Mouse (Mus musculus) limb, embryonic 10.5 days (tissue): Measurements from ENCODE around the gene Scimp. TPM values are rescaled to one million over a fixed set of nuclear protein-coding genes. Genes with fewer than 3 reads are reported as not detected.
A peak's percentile ranks its signal among the peaks of the same experiment; 100 is the strongest.

Experiments
- DNase-seq: peaks from one replicate; pipeline ENCODE4 v3.0.0-alpha.2; 2017; ENCODE audit warnings: low spot score
- H3K27ac ChIP-seq: fragments of 300-500 bp; sonication (generic); 2 replicates; pipeline ENCODE4 v1.5.1; 2016; ENCODE audit warnings: mild to moderate bottlenecking
- H3K27me3 ChIP-seq: fragments of 300-500 bp; sonication (generic); 2 replicates; pipeline ENCODE4 v1.6.1; 2016; ENCODE audit warnings: low read depth, mild to moderate bottlenecking; ENCODE audit not compliant: poor library complexity, severe bottlenecking
- H3K36me3 ChIP-seq: fragments of 300-500 bp; sonication (generic); 2 replicates; pipeline ENCODE4 v1.6.1; 2016; ENCODE audit warnings: mild to moderate bottlenecking, moderate library complexity
- H3K4me1 ChIP-seq: fragments of 300-500 bp; sonication (generic); 2 replicates; pipeline ENCODE4 v1.6.1; 2016
- H3K4me3 ChIP-seq: fragments of 300-500 bp; sonication (generic); 2 replicates; pipeline ENCODE4 v1.5.1; 2016; ENCODE audit warnings: mild to moderate bottlenecking, moderate library complexity
- H3K9me3 ChIP-seq: fragments of 300-500 bp; sonication (generic); replicated peaks from 2 replicates; pipeline ENCODE4 v1.6.1; 2016; ENCODE audit warnings: mild to moderate bottlenecking
- WGBS: fragments of 180-500 bp; shearing (Covaris S2); methylation state at CpG from one replicate; pipeline ENCODE4 v1.1.7; 2016; 5-methylcytosine and 5-hydroxymethylcytosine counted together
- polyA plus RNA-seq: library from polyadenylated mRNA; unstranded; fragments of >200 nt; fragmentation: Nextera tagmentation; extraction: Ambion mirVana; gene quantifications from 2 replicates; pipeline ENCODE4 v1.2.1, GENCODE M21; 2016

The Scimp gene
- polyA plus RNA-seq: 0.18 TPM in 1 of 2 replicates, not detected in the other

DNA sequence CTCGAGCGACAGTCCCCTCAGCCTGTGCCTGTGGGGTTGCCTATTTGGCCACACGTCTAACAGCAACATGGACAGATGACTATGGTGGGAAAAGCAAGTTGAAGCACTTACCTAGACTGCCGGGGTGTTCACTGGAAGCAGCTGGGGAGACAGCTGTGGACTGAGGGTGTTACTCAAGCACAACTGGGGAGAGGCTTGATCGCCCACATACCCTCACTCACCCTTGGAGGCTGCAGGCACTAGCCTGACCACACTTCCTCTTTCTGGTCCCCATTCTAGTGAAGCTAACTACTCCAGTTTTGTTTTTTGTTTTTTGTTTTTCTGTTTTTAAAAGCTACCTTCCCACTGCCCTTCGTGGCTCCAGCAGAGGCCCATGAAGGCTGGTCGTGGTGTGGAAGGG lies at the start of gene Scimp:
Gene Scimp, minus strand, starts transcription at position 222 of the 400 bp plus-strand sequence.
- H3K36me3 ChIP-seq: no peaks in the 10 kb centered on the region
- H3K27me3 ChIP-seq: no peaks in the 10 kb centered on the region
- 85% methylated on average over 7 of the region's 7 CpGs for WGBS
- no peaks in the 10 kb centered on the region for H3K4me1 ChIP-seq
- no peak within 1 kb of the TSS for H3K4me3 ChIP-seq
- DNase-seq: no peak
- no peak within 1 kb of the TSS for H3K27ac ChIP-seq
- no peaks in the 10 kb centered on the region for H3K9me3 ChIP-seq

DNA sequence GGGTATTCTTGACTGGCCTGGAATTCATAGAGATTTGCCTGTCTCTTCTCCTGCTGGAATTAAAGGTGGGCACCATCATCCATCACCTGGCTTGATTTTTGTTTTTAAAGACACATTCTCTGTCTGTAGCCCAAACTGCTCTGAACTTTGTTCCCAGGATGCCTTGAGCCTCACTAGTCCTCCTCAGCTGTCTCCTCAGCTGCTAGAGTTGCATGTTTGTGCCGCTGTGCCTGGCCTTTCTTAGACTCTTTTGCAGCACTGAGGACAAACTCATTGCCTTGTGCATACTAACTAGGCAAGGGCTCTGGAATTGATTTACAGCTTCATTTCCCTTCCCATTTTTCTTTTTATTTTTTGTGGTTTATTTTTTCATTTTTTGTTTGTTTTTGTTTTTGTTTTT lies 48.0 kb upstream of the Scimp start:
- Histone ChIP-seq H3K4me3 (no peak overlapping the region), H3K27ac (no peak overlapping the region), H3K4me1 (no peaks in the 10 kb centered on the region), H3K9me3 (no peaks in the 10 kb centered on the region), H3K36me3 (no peaks in the 10 kb centered on the region), H3K27me3 (no peaks in the 10 kb centered on the region)
- DNase-seq: no peak
- WGBS: 96% methylated on average over 1 of the region's 1 CpGs

DNA sequence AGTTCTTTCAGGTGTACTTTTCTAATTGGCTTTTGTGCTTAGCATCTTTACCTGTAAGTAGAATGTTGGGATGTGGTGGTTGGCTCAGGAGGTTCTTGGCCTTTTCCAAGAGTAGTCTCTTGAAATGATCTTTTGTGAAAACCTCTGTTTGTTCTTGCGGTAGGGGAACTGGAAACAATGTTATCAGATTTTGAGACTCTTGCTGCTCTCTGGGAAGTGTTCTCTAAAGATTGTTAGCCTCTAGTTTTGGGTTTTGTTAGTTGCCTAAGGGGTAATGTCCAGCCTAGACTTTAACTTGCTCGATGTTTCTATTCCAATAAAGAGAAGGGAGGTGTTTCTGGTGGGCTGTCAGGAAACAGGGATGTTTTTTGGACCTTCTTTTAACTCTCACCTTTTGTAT lies 33.6 kb upstream of the Scimp start:
- 67% methylated on average over 2 of the region's 2 CpGs for WGBS
- peak overlapping the region; percentile 98 for H3K4me3 ChIP-seq
- no peaks in the 10 kb centered on the region for H3K27me3 ChIP-seq
- no peaks in the 10 kb centered on the region for H3K9me3 ChIP-seq
- H3K27ac ChIP-seq: no peak overlapping the region
- peaks cover 26% of the 10 kb centered on the region for H3K4me1 ChIP-seq
- no peak for DNase-seq
- no peaks in the 10 kb centered on the region for H3K36me3 ChIP-seq

DNA sequence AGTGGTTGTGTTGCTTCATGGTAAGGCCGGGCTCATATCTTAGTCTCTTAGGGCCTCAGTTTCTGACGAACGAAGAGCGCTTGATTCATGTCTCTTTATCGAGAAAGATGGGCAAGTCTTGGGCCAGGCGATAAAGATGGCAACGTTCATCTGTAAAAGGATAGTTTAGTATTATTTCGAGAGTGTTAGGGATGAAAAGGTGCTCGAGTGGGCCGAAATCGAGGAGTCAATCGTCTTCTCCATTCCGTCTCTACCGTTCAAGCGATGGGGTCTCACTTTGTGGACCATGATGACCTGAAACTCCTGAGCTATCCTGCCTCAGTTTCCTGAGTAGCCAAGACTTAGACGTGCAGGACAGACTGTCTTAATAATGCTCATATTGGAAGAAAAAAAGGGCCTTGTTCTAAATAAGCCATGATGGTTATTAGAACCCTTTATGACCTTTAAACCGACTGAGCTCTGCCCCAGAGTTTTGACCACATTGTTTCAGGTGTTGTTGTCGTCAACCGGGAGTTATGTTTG lies 33.1 kb upstream of the Scimp start:
- Histone ChIP-seq H3K27me3 (no peaks in the 10 kb centered on the region), H3K4me1 (peaks cover 26% of the 10 kb centered on the region), H3K4me3 (peak overlapping the region; percentile 98), H3K9me3 (no peaks in the 10 kb centered on the region), H3K27ac (peak overlapping the region; percentile 96), H3K36me3 (no peaks in the 10 kb centered on the region)
- 8% methylated on average over 19 of the region's 19 CpGs for WGBS
- no peak for DNase-seq

DNA sequence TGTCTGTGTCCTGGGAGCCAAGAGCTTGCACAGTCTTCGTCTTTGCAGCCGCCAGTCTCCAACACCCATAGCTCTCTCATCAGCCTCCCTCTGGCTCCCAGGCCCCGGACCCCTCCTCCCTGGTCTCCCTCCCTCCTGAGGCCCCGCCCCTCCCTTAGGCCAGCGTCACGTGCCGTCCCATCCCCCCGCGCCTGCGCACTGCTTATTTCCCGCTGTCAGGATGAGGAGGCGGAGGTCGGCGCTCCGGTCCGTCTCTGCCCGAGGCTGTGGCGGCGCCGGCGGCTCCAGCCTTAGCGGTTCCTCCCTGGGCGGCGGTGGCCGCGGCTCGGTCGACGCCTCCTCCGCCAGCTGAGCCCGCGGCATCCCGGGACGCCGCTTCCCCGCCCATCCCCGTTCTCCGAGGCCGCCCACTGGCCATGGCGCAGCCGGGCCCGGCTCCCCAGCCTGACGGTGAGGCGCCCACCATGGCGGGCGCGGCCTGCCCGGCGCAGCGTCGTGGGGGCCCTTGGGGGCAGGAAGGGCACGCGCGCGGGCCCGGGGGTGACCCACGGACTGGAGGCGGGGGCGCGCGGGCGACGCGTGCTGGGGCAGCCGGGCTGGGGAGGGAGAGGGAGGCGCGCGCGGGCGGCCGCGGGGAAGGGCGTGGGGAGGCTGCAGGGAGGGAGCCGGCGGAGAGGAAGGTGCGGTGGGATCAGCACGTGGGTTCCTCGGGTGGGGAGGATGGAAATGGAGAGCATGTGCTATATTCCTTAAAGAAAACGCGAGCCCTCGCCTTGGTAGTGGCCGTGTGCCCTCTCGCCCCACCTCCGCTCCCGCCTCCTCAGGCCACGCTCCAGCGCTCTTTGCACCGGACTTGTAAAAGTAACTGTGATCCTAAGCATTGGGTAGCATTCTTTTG lies 32.4 kb upstream of the Scimp start, which contains the start of gene Rabep1:
Gene Rabep1, plus strand, starts transcription at position 220 of the 898 bp plus-strand sequence.
- H3K27ac ChIP-seq: peak within 1 kb of the TSS; percentile 96
- peaks cover 26% of the 10 kb centered on the region for H3K4me1 ChIP-seq
- DNase-seq: peak; percentile 99
- no peaks in the 10 kb centered on the region for H3K27me3 ChIP-seq
- H3K9me3 ChIP-seq: no peaks in the 10 kb centered on the region
- under 1% methylated on average over 86 of the region's 88 CpGs for WGBS
- no peaks in the 10 kb centered on the region for H3K36me3 ChIP-seq
- H3K4me3 ChIP-seq: peak within 1 kb of the TSS; percentile 98

DNA sequence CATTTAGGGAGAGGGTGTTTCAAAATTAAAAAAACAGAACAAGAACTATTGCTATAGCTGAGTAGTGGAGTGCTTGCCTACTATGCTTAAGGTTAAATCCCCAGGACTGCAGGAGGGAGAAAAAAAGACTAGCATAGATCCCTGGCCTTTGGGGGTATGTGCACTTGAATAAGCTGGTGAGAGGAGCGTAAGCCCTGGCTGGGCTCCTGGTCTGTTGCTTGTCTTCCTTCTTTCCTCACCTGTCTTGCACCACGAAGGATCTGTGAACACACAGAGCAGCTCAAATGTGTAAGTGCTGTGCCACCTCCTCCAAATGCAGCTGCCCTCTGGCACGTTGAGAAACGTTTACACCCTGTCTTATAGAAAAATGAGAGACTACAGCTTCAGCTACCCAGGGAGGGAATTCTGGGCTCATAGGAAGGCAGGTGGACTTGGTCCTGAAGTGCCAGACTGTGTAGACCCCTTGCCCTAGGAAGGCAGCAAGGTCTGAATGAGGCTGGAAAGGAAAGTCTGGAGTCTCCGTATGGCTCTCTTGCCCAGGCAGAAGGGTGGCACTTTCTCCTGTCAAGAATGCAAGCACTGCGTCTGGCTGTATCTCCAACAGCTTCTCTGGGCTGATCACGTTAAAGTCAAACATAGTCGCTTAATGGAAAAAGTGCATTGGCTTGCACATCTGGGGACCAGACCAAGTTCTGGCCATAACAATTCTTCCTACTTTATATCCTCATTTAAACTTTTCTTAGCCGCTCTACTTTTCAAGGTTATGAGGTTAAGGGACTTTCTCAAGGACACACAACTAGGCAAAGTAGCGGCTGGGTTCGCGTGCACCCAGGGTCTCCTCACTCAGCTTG lies 31.5 kb upstream of the Scimp start:
- Histone ChIP-seq H3K27ac (peak overlapping the region; percentile 96), H3K27me3 (no peaks in the 10 kb centered on the region), H3K36me3 (no peaks in the 10 kb centered on the region), H3K9me3 (no peaks in the 10 kb centered on the region), H3K4me1 (peaks cover 26% of the 10 kb centered on the region), H3K4me3 (peak overlapping the region; percentile 98)
- 15% methylated on average over 12 of the region's 12 CpGs for WGBS
- no peak for DNase-seq

DNA sequence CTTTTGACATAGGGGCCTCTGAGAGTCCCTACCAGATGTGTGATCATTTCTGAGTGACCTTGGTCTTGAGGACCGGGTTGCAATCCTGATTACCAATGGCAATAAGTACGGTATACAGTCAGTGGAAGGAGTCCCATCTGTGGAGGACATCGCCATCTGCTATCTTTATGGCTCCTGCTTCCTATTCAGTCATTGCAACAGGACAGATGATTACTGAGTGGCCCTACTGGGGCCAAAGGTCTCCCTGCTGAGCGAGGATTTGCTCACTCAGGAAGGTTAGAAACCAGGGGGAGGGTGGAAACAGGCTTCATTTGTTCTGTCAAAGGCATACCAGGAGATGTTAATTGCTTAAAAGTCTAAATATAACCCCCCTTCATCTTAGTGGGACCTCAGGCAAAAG lies 30.6 kb upstream of the Scimp start:
- Histone ChIP-seq H3K4me1 (peaks cover 26% of the 10 kb centered on the region), H3K4me3 (no peak overlapping the region), H3K36me3 (no peaks in the 10 kb centered on the region), H3K27me3 (no peaks in the 10 kb centered on the region), H3K27ac (no peak overlapping the region), H3K9me3 (no peaks in the 10 kb centered on the region)
- 59% methylated on average over 4 of the region's 4 CpGs for WGBS
- DNase-seq: no peak

DNA sequence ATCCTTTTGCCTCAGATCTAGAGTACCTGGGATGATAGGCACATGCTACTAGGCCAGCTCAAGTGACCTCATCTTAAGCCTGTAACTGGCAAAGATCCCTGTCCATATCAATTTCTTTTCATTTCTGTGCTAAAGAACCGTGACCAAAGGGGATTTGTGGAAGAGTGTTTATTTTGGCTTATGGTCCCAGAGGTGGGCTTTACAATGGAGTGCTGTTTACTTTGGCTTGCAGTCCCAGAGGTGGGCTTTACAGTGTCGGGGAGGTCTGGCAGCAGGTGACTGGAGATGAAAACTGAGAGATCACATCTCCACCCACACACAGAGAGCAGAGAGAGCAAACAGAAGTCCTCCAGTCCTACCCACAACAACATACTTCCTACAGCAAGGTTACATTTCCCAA lies 26.2 kb upstream of the Scimp start:
- peaks cover 1% of the 10 kb centered on the region; the same call in 1 of the 2 replicates for H3K4me1 ChIP-seq
- no peaks in the 10 kb centered on the region for H3K27me3 ChIP-seq
- no peak for DNase-seq
- no peaks in the 10 kb centered on the region for H3K9me3 ChIP-seq
- WGBS: 72% methylated on average over 2 of the region's 2 CpGs
- no peak overlapping the region for H3K27ac ChIP-seq
- H3K36me3 ChIP-seq: no peaks in the 10 kb centered on the region
- H3K4me3 ChIP-seq: no peak overlapping the region

DNA sequence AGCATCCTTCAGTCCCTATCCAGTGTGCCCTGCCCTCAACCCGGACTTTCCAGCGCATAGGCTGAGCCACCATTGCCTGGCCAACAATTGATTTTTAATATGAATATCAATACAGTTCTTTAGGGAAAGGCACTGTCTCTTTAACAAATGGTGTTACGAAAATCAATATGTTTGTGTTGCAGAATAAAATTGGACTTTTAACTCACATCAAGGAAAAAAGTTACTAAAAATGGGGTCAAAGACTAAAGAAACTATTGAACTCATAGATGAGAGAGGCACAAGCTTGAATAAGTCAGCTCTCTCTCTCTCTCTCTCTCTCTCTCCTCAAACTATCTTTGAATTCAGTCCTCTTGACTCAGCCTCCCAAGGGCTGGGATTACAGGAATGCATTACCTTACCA lies 24.6 kb upstream of the Scimp start:
- 94% methylated on average over 3 of the region's 3 CpGs for WGBS
- DNase-seq: no peak
- no peak overlapping the region for H3K27ac ChIP-seq

DNA sequence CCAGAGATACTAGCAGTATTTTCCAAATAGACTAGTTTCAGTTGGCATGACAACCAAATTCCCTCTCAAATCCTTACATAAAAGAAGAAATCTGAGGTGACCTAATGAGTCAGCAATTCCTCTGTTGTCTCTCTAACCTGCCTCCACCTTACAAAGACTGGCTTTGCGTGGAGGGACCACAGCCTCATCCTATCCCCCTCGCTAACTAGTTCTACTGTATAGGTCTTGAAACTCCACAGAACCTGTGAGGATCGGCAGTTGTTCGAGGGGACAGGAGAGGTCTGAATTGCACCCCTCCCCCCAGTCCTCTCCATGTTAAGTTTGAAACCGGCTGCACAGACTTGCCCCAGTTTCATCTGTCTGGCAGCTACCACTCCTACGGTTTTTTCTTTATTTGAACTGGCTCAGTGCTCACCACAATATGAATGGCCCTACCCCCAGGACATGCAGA lies 23.0 kb upstream of the Scimp start:
- Histone ChIP-seq H3K36me3 (no peaks in the 10 kb centered on the region), H3K27ac (no peak overlapping the region), H3K27me3 (no peaks in the 10 kb centered on the region), H3K4me1 (no peaks in the 10 kb centered on the region), H3K4me3 (no peak overlapping the region), H3K9me3 (no peaks in the 10 kb centered on the region)
- WGBS: 78% methylated on average over 6 of the region's 6 CpGs
- no peak for DNase-seq

More for the DNA sequence above, 24.6 kb upstream of the Scimp start:
- Histone ChIP-seq H3K36me3 (no peaks in the 10 kb centered on the region), H3K4me3 (no peak overlapping the region), H3K4me1 (no peaks in the 10 kb centered on the region), H3K9me3 (no peaks in the 10 kb centered on the region), H3K27me3 (no peaks in the 10 kb centered on the region)

DNA sequence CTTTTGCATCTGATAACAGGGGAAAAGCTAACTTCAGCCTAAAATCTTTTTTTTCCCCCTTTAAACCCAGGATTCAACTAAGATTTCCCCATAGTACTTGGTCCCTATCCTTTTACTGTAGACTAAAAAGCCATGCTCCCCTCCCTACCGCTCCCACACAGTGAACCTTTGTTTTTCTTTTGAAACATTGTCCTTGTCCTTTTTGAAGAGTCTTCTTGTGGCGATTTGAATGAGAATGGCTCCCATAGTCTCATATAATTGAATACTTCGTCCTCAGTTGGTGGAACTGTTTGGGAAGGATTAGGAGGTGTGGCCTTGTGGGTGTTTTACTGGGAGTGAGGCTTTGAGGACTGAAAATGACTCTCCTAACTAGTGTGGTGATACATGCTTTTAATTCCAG lies 21.4 kb upstream of the Scimp start:
- no peaks in the 10 kb centered on the region for H3K27me3 ChIP-seq
- no peak for DNase-seq
- no peaks in the 10 kb centered on the region for H3K36me3 ChIP-seq
- H3K9me3 ChIP-seq: no peaks in the 10 kb centered on the region
- H3K27ac ChIP-seq: no peak overlapping the region
- WGBS: 73% methylated on average over 3 of the region's 3 CpGs
- H3K4me1 ChIP-seq: no peaks in the 10 kb centered on the region
- no peak overlapping the region for H3K4me3 ChIP-seq

DNA sequence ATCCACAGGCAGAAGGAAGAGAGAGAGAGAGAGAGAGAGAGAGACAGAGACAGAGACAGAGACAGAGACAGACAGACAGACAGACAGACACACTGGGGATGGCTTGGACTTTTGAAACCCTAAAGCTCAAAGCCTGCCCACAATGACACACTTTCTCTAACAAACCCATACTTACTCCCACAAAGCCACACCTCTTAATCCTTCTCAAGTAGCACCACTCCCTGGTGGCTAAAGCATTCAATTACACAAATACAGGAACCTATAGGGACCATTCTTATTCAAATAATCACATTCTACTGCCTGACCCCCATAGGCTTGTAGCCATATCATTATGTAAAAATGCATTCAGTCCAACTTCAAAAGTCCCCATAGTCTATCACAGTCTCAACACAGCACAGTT lies 21.0 kb upstream of the Scimp start:
- H3K27ac ChIP-seq: no peak overlapping the region
- no peaks in the 10 kb centered on the region for H3K27me3 ChIP-seq
- no peaks in the 10 kb centered on the region for H3K36me3 ChIP-seq
- H3K4me3 ChIP-seq: no peak overlapping the region
- H3K4me1 ChIP-seq: no peaks in the 10 kb centered on the region
- no peak for DNase-seq
- no peaks in the 10 kb centered on the region for H3K9me3 ChIP-seq

DNA sequence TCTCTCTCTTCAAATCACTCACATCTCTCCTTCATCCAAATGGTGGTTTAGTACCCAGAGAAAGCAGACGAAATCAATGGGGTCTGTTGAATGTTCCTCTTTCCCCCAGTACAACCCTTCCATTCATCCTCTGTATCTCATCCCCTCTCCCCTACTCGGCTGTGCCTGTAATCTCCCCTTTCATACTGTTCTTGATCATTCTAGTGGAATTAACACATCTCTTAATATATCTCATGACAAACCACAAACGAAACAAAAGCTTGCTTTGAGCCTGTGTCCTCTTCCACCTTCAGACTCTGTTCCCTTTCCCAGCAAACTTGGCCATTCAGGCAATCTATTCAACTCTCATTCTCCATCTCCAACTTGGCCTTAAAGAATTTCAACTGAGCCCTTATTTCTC lies 18.8 kb upstream of the Scimp start:
- Histone ChIP-seq H3K27ac (no peak overlapping the region), H3K4me3 (no peak overlapping the region), H3K27me3 (no peaks in the 10 kb centered on the region), H3K36me3 (no peaks in the 10 kb centered on the region), H3K4me1 (no peaks in the 10 kb centered on the region), H3K9me3 (no peaks in the 10 kb centered on the region)
- no peak for DNase-seq
- WGBS: 75% methylated on average over 3 of the region's 3 CpGs
